Mouse (Mus musculus) kidney, embryonic 16.5 days (tissue): ENCODE measurements at regions not wholly inside any gene's neighbourhood (a gene's known extent, or its start where the extent isn't known, plus 50 kb on each side); places are given as distances from the start of the nearest gene placed in this dataset.

Source experiments
- ATAC-seq: fragments of 200-750 bp; cut with Nextera tagmentation; 2 replicates; pipeline ENCODE4 v1.8.0; 2017; ENCODE audit warnings: moderate TSS enrichment; ENCODE audit not compliant: low FRiP score, low TSS enrichment
- H3K27ac ChIP-seq: fragments of 300-500 bp; sonication (generic); 2 replicates; pipeline ENCODE4 v1.5.1; 2014; ENCODE audit warnings: low read length
- H3K27me3 ChIP-seq: fragments of 300-500 bp; sonication (generic); 2 replicates; pipeline ENCODE4 v1.6.1; 2014; ENCODE audit warnings: low read length, control low read depth, mixed read lengths; ENCODE audit not compliant: insufficient read depth
- H3K36me3 ChIP-seq: fragments of 300-500 bp; sonication (generic); 2 replicates; pipeline ENCODE4 v1.6.1; 2014; ENCODE audit warnings: low read length, control low read depth, mixed read lengths; ENCODE audit not compliant: insufficient read depth
- H3K4me1 ChIP-seq: fragments of 300-500 bp; sonication (generic); 2 replicates; pipeline ENCODE4 v1.6.1; 2014; ENCODE audit warnings: low read length, control low read depth, mixed read lengths; ENCODE audit not compliant: insufficient read depth
- H3K4me2 ChIP-seq: fragments of 300-500 bp; sonication (generic); replicated peaks from 2 replicates; pipeline ENCODE4 v1.6.1; 2014; ENCODE audit warnings: low read depth, low read length
- H3K4me3 ChIP-seq: fragments of 300-500 bp; sonication (generic); 2 replicates; pipeline ENCODE4 v1.5.1; 2014; ENCODE audit warnings: mild to moderate bottlenecking, low read length
- H3K9ac ChIP-seq: fragments of 300-500 bp; sonication (generic); replicated peaks from 2 replicates; pipeline ENCODE4 v1.6.1; 2014; ENCODE audit warnings: low read length
- H3K9me3 ChIP-seq: fragments of 300-500 bp; sonication (generic); 2 replicates; pipeline ENCODE4 v1.6.1; 2016; ENCODE audit warnings: low read length, control low read depth
- WGBS: fragments of 180-500 bp; shearing (Covaris S2); extraction: QIAGEN DNeasy Blood & Tissue Kit; methylation state at CpG from one replicate; pipeline ENCODE4 v1.1.7; 2014; 5-methylcytosine and 5-hydroxymethylcytosine counted together

GRCm38 (mm10) chr6:98590989-98591388 lies 248.4 kb upstream of the Gm765 start:
- H3K9ac ChIP-seq: no peak overlapping the region
- H3K4me1 ChIP-seq: no peaks in the 10 kb centered on the region
- no peaks in the 10 kb centered on the region for H3K27me3 ChIP-seq
- no peak overlapping the region for H3K27ac ChIP-seq
- H3K4me3 ChIP-seq: no peak overlapping the region
- no peak for ATAC-seq
- H3K9me3 ChIP-seq: no peaks in the 10 kb centered on the region
- no peaks in the 10 kb centered on the region for H3K36me3 ChIP-seq
- 41% methylated on average over 4 of the region's 4 CpGs for WGBS
- H3K4me2 ChIP-seq: no peak overlapping the region

GRCm38 (mm10) chr6:98588979-98589378 lies 246.4 kb upstream of the Gm765 start:
- Histone ChIP-seq H3K27me3 (no peaks in the 10 kb centered on the region), H3K9ac (no peak overlapping the region), H3K27ac (no peak overlapping the region), H3K36me3 (no peaks in the 10 kb centered on the region), H3K4me2 (no peak overlapping the region), H3K4me1 (0 out of 2 replicates have a peak, but pooled peaks cover 1% of the 10 kb centered on the region), H3K4me3 (no peak overlapping the region), H3K9me3 (no peaks in the 10 kb centered on the region)
- no peak for ATAC-seq
- whole genome bisulfite sequencing: 71% methylated on average over 4 of the region's 4 CpGs

- H3K27ac ChIP-seq: no peak overlapping the region
- WGBS: 75% methylated on average over 4 of the region's 4 CpGs
- no peaks in the 10 kb centered on the region for H3K36me3 ChIP-seq
- H3K9ac ChIP-seq: no peak overlapping the region
- ATAC-seq: no peak
- no peak overlapping the region for H3K4me2 ChIP-seq
- 0 out of 2 replicates have a peak, but pooled peaks cover 3% of the 10 kb centered on the region for H3K4me1 ChIP-seq
- no peaks in the 10 kb centered on the region for H3K9me3 ChIP-seq
- no peak overlapping the region for H3K4me3 ChIP-seq
- H3K27me3 ChIP-seq: no peaks in the 10 kb centered on the region
Observed at GRCm38 (mm10) chr6:98584541-98584940, 242.0 kb upstream of the Gm765 start.

GRCm38 (mm10) chr6:98582826-98583225 lies 240.3 kb upstream of the Gm765 start:
- Histone ChIP-seq H3K27me3 (no peaks in the 10 kb centered on the region), H3K4me1 (0 out of 2 replicates have a peak, but pooled peaks cover 3% of the 10 kb centered on the region), H3K4me2 (no peak overlapping the region), H3K27ac (no peak overlapping the region), H3K4me3 (no peak overlapping the region), H3K9ac (no peak overlapping the region), H3K36me3 (no peaks in the 10 kb centered on the region), H3K9me3 (no peaks in the 10 kb centered on the region)
- no peak for ATAC-seq
- 60% methylated on average over 2 of the region's 2 CpGs for WGBS

GRCm38 (mm10) chr6:98575227-98575626 lies 232.7 kb upstream of the Gm765 start:
- H3K27ac ChIP-seq: no peak overlapping the region
- no peak overlapping the region for H3K4me3 ChIP-seq
- no peaks in the 10 kb centered on the region for H3K36me3 ChIP-seq
- no peak overlapping the region for H3K9ac ChIP-seq
- no peak overlapping the region for H3K4me2 ChIP-seq
- H3K9me3 ChIP-seq: no peaks in the 10 kb centered on the region
- no peaks in the 10 kb centered on the region for H3K27me3 ChIP-seq
- WGBS: 92% methylated on average over 1 of the region's 1 CpGs
- no peaks in the 10 kb centered on the region for H3K4me1 ChIP-seq
- no peak for ATAC-seq

- no peaks in the 10 kb centered on the region for H3K9me3 ChIP-seq
Observed at GRCm38 (mm10) chr6:98555702-98556101, 213.1 kb upstream of the Gm765 start.

GRCm38 (mm10) chr6:98553922-98554321 lies 211.4 kb upstream of the Gm765 start:
- ATAC-seq: no peak
- H3K4me1 ChIP-seq: peaks cover 13% of the 10 kb centered on the region; the same call in 1 of the 2 replicates
- H3K27ac ChIP-seq: no peak overlapping the region
- H3K4me2 ChIP-seq: no peak overlapping the region
- 83% methylated on average over 1 of the region's 1 CpGs for WGBS
- H3K27me3 ChIP-seq: no peaks in the 10 kb centered on the region
- no peak overlapping the region for H3K9ac ChIP-seq
- no peaks in the 10 kb centered on the region for H3K36me3 ChIP-seq
- H3K4me3 ChIP-seq: no peak overlapping the region
- H3K9me3 ChIP-seq: no peaks in the 10 kb centered on the region

More at GRCm38 (mm10) chr6:98555702-98556101, 213.1 kb upstream of the Gm765 start:
- WGBS: 97% methylated on average over 1 of the region's 1 CpGs
- H3K27me3 ChIP-seq: no peaks in the 10 kb centered on the region
- H3K4me1 ChIP-seq: 0 out of 2 replicates have a peak, but pooled peaks cover under 1% of the 10 kb centered on the region
- H3K4me2 ChIP-seq: no peak overlapping the region
- no peak for ATAC-seq
- H3K4me3 ChIP-seq: no peak overlapping the region
- H3K27ac ChIP-seq: no peak overlapping the region
- no peaks in the 10 kb centered on the region for H3K36me3 ChIP-seq
- no peak overlapping the region for H3K9ac ChIP-seq

GRCm38 (mm10) chr6:98551781-98552180 lies 209.2 kb upstream of the Gm765 start:
- WGBS: 77% methylated on average over 3 of the region's 3 CpGs
- H3K36me3 ChIP-seq: no peaks in the 10 kb centered on the region
- no peaks in the 10 kb centered on the region for H3K9me3 ChIP-seq
- H3K4me1 ChIP-seq: peaks cover 13% of the 10 kb centered on the region; the same call in 1 of the 2 replicates
- no peak overlapping the region for H3K4me3 ChIP-seq
- ATAC-seq: no peak
- H3K27ac ChIP-seq: no peak overlapping the region
- no peak overlapping the region for H3K9ac ChIP-seq
- H3K27me3 ChIP-seq: no peaks in the 10 kb centered on the region
- no peak overlapping the region for H3K4me2 ChIP-seq

GRCm38 (mm10) chr6:98526882-98527440 lies 184.4 kb upstream of the Gm765 start:
- no peak overlapping the region for H3K4me3 ChIP-seq
- 0 out of 2 replicates have a peak, but pooled peaks cover 3% of the 10 kb centered on the region for H3K27me3 ChIP-seq
- no peaks in the 10 kb centered on the region for H3K36me3 ChIP-seq
- WGBS: 62% methylated on average over 15 of the region's 15 CpGs
- no peak for ATAC-seq
- H3K4me2 ChIP-seq: no peak overlapping the region
- no peaks in the 10 kb centered on the region for H3K9me3 ChIP-seq
- H3K27ac ChIP-seq: no peak overlapping the region
- H3K4me1 ChIP-seq: no peaks in the 10 kb centered on the region
- H3K9ac ChIP-seq: no peak overlapping the region

GRCm38 (mm10) chr6:98525286-98525685 lies 182.7 kb upstream of the Gm765 start:
- no peak overlapping the region for H3K9ac ChIP-seq
- ATAC-seq: no peak
- H3K9me3 ChIP-seq: no peaks in the 10 kb centered on the region
- H3K27me3 ChIP-seq: 0 out of 2 replicates have a peak, but pooled peaks cover 3% of the 10 kb centered on the region
- no peaks in the 10 kb centered on the region for H3K4me1 ChIP-seq
- H3K36me3 ChIP-seq: no peaks in the 10 kb centered on the region
- WGBS: 3% methylated on average over 6 of the region's 6 CpGs
- H3K4me2 ChIP-seq: no peak overlapping the region
- no peak overlapping the region for H3K27ac ChIP-seq
- H3K4me3 ChIP-seq: no peak overlapping the region
